Mouse (Mus musculus): Measurements from ENCODE around the gene Pdzd2. TPM values are rescaled to one million over a fixed set of nuclear protein-coding genes. Genes with fewer than 3 reads are reported as not detected.

Pdzd2 gene
- polyA plus RNA-seq, 1 experiment: 4.2 TPM

DNA sequence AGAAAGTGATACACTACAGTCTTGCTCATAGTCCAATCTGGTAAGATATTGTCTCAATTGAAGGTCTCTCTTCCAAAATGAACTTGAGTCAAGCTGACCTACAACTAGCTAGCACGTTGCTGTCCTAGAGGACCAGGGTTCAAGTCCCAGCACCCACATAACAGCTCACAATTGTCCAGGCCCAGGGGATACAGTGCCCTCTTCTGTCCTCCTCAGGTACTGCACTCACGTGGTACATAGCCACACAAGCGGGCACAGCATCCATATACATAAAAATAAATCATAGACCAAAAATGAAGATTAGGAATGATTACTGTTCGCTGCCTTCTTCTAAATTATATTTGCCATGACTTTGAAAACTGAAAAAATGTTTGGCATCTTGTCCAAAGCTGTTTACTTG lies 136.1 kb downstream of the Pdzd2 start:
- TF ChIP-seq POLR2A (IDR thresholded peaks at IDR 0.05; ENCODE audit: control insufficient read depth, extremely low read depth, insufficient read depth, low read length, poor library complexity): no peak
- TF ChIP-seq CTCF (IDR thresholded peaks at IDR 0.05; ENCODE audit: borderline replicate concordance, control insufficient read depth, extremely low read depth, insufficient read depth, low read length, poor library complexity): no peak
- H3K4me1 ChIP-seq (replicated peaks; ENCODE audit: control insufficient read depth, insufficient read depth, low read length): no peaks in the 10 kb centered on the region
- H3K27ac ChIP-seq (ENCODE audit: control insufficient read depth, insufficient read depth, low read length): no peak overlapping the region
- H3K4me3 ChIP-seq (ENCODE audit: control insufficient read depth, insufficient read depth, low read length): no peak overlapping the region
- no peaks in the 10 kb centered on the region for H3K27me3 ChIP-seq (ENCODE audit: control insufficient read depth, insufficient read depth, low read length)
- DNase-seq: no peak
- H3K36me3 ChIP-seq (ENCODE audit: control insufficient read depth, insufficient read depth, low read length): no peaks in the 10 kb centered on the region
- 97% methylated on average over 4 of the region's 4 CpGs for WGBS

DNA sequence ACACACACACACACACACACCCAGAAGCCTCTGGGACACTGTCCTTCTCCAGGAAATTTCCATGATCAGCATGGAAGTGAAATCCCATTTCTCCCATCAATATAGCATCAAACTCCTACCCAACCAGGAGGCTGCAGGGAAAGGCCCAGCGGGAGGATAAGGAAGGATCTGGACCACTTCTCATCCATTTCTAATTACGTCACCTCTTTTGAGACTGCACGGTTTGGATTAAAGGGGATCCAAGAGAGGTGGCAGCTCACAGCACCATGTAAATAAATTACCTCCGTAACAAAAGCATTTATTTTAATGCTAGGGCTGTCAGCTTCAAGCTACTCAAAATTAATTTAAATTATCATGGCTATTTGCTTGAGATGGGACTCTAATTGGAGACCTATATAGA lies 146.6 kb downstream of the Pdzd2 start:
- Histone ChIP-seq H3K4me3 (ENCODE audit: control insufficient read depth, insufficient read depth, low read length) (no peak overlapping the region), H3K27me3 (ENCODE audit: control insufficient read depth, insufficient read depth, low read length) (no peaks in the 10 kb centered on the region), H3K27ac (ENCODE audit: control insufficient read depth, insufficient read depth, low read length) (no peak overlapping the region), H3K4me1 (replicated peaks; ENCODE audit: control insufficient read depth, insufficient read depth, low read length) (no peaks in the 10 kb centered on the region), H3K36me3 (ENCODE audit: control insufficient read depth, insufficient read depth, low read length) (no peaks in the 10 kb centered on the region)
- DNase-seq: no peak
- no peak for TF ChIP-seq POLR2A (IDR thresholded peaks at IDR 0.05; ENCODE audit: control insufficient read depth, extremely low read depth, insufficient read depth, low read length, poor library complexity)
- no peak for TF ChIP-seq CTCF (IDR thresholded peaks at IDR 0.05; ENCODE audit: borderline replicate concordance, control insufficient read depth, extremely low read depth, insufficient read depth, low read length, poor library complexity)
- WGBS: 85% methylated on average over 4 of the region's 4 CpGs

DNA sequence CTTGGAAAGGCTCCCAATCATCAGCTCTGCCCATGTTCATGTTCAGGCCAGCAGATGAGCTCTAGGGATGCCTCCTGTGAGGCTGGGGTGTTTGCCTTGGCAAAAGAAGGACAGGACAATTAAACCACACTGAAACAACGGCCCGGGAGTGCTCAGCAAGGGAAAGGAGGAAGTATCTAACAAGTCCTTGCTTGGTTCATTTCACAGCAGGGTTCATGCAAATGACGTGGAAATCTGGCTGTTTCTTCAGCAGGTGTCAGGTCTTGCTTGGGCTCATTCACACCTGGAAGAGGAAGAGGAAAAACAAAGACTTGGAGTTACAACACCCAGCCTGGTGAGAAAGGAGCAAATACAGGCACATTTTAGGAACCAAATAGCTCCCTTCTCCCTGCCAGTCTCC lies 147.1 kb downstream of the Pdzd2 start:
- no peaks in the 10 kb centered on the region for H3K27me3 ChIP-seq (ENCODE audit: control insufficient read depth, insufficient read depth, low read length)
- H3K36me3 ChIP-seq (ENCODE audit: control insufficient read depth, insufficient read depth, low read length): no peaks in the 10 kb centered on the region
- TF ChIP-seq POLR2A (IDR thresholded peaks at IDR 0.05; ENCODE audit: control insufficient read depth, extremely low read depth, insufficient read depth, low read length, poor library complexity) (no peak), CTCF (IDR thresholded peaks at IDR 0.05; ENCODE audit: borderline replicate concordance, control insufficient read depth, extremely low read depth, insufficient read depth, low read length, poor library complexity) (no peak)
- H3K27ac ChIP-seq (ENCODE audit: control insufficient read depth, insufficient read depth, low read length): no peak overlapping the region
- DNase-seq: no peak
- WGBS: 14% methylated on average over 3 of the region's 3 CpGs
- no peaks in the 10 kb centered on the region for H3K4me1 ChIP-seq (replicated peaks; ENCODE audit: control insufficient read depth, insufficient read depth, low read length)
- H3K4me3 ChIP-seq (ENCODE audit: control insufficient read depth, insufficient read depth, low read length): no peak overlapping the region

DNA sequence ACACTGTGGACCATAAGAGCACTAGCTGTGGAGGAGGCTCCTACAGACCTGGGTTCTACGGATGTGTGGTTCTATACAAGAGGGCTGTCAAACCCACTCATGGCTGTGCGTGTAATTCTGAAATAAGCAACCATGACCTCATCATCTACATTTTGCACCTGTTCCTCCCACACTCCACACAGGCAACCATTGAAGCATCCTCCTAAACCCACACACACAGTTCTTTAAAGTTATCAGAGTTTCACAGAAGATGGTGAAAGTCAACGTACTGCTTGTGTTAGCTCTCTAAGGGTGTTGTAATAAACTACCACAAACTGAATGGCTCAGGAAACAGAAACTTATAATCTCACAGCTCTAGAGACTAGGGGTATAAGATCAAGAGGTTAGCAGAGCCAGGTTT lies 151.1 kb downstream of the Pdzd2 start:
- WGBS: 11% methylated on average over 3 of the region's 3 CpGs

DNA sequence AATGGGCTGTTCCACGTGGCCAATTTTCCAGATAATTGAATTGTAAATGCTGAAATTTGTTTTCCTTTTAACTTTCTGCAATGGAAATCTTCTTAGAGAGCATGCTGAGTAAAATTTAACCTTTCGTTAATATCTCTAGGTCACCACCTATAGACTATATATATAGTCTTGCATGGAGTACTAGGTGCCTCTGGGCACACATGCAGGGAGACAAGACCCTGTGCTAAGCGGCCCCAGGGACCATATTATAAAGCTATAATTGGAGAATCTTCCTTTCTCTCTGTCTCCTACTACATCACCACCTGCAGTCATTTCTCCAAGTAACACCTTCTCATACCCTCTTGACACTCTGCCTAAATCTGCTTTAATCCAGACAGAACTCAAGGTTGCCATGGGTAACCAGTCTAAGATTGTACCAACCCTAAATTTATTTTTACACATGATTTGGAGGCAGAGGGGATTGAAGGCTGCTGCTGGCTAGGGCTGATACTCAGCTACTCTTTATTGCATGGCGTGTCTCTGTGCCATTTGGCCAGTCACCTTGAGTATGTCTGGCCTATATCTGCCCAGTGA lies 152.8 kb downstream of the Pdzd2 start:
- WGBS: 88% methylated on average over 4 of the region's 4 CpGs
- no peak for TF ChIP-seq CTCF (IDR thresholded peaks at IDR 0.05; ENCODE audit: borderline replicate concordance, control insufficient read depth, extremely low read depth, insufficient read depth, low read length, poor library complexity)
- no peak for TF ChIP-seq POLR2A (IDR thresholded peaks at IDR 0.05; ENCODE audit: control insufficient read depth, extremely low read depth, insufficient read depth, low read length, poor library complexity)
- no peak for DNase-seq

More for the DNA sequence above, 151.1 kb downstream of the Pdzd2 start:
- no peaks in the 10 kb centered on the region; the same call in 1 of the 2 replicates for H3K4me1 ChIP-seq (replicated peaks; ENCODE audit: control insufficient read depth, insufficient read depth, low read length)
- no peaks in the 10 kb centered on the region for H3K36me3 ChIP-seq (ENCODE audit: control insufficient read depth, insufficient read depth, low read length)
- no peak overlapping the region for H3K27ac ChIP-seq (ENCODE audit: control insufficient read depth, insufficient read depth, low read length)
- no peak overlapping the region for H3K4me3 ChIP-seq (ENCODE audit: control insufficient read depth, insufficient read depth, low read length)
- TF ChIP-seq CTCF (IDR thresholded peaks at IDR 0.05; ENCODE audit: borderline replicate concordance, control insufficient read depth, extremely low read depth, insufficient read depth, low read length, poor library complexity) (no peak), POLR2A (IDR thresholded peaks at IDR 0.05; ENCODE audit: control insufficient read depth, extremely low read depth, insufficient read depth, low read length, poor library complexity) (no peak)
- DNase-seq: no peak
- H3K27me3 ChIP-seq (ENCODE audit: control insufficient read depth, insufficient read depth, low read length): no peaks in the 10 kb centered on the region

DNA sequence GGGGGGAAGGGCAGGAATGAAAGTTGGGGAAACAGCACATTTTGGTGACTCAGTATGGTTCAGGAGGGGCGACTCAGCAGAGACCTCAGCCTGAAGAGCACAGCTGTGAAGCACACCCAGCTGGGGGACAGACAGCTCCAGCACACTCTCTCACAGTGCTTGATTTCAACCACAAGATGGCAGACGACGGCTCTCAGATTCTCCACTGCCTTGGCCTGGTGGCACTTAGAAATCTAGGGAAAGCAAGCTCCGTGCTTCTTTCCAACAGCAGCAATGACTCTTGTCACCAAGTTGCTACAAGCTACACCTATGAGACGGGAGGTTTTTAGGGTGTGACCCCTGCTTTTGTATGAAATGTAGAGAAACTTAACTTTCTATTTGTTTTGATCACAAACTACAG lies 153.6 kb downstream of the Pdzd2 start:
- 11% methylated on average over 5 of the region's 5 CpGs for WGBS
- H3K4me3 ChIP-seq (ENCODE audit: control insufficient read depth, insufficient read depth, low read length): no peak overlapping the region
- peak; percentile 51 for DNase-seq
- H3K4me1 ChIP-seq (replicated peaks; ENCODE audit: control insufficient read depth, insufficient read depth, low read length): no peaks in the 10 kb centered on the region; the same call in 1 of the 2 replicates
- TF ChIP-seq POLR2A (IDR thresholded peaks at IDR 0.05; ENCODE audit: control insufficient read depth, extremely low read depth, insufficient read depth, low read length, poor library complexity): no peak
- peak; percentile 56; the same call in 1 of the 2 replicates for TF ChIP-seq CTCF (IDR thresholded peaks at IDR 0.05; ENCODE audit: borderline replicate concordance, control insufficient read depth, extremely low read depth, insufficient read depth, low read length, poor library complexity)
- H3K36me3 ChIP-seq (ENCODE audit: control insufficient read depth, insufficient read depth, low read length): no peaks in the 10 kb centered on the region
- no peaks in the 10 kb centered on the region for H3K27me3 ChIP-seq (ENCODE audit: control insufficient read depth, insufficient read depth, low read length)
- H3K27ac ChIP-seq (ENCODE audit: control insufficient read depth, insufficient read depth, low read length): no peak overlapping the region

More for the DNA sequence above, 152.8 kb downstream of the Pdzd2 start:
- Histone ChIP-seq H3K4me1 (replicated peaks; ENCODE audit: control insufficient read depth, insufficient read depth, low read length) (no peaks in the 10 kb centered on the region; the same call in 1 of the 2 replicates), H3K27ac (ENCODE audit: control insufficient read depth, insufficient read depth, low read length) (no peak overlapping the region), H3K27me3 (ENCODE audit: control insufficient read depth, insufficient read depth, low read length) (no peaks in the 10 kb centered on the region), H3K36me3 (ENCODE audit: control insufficient read depth, insufficient read depth, low read length) (no peaks in the 10 kb centered on the region), H3K4me3 (ENCODE audit: control insufficient read depth, insufficient read depth, low read length) (no peak overlapping the region)

DNA sequence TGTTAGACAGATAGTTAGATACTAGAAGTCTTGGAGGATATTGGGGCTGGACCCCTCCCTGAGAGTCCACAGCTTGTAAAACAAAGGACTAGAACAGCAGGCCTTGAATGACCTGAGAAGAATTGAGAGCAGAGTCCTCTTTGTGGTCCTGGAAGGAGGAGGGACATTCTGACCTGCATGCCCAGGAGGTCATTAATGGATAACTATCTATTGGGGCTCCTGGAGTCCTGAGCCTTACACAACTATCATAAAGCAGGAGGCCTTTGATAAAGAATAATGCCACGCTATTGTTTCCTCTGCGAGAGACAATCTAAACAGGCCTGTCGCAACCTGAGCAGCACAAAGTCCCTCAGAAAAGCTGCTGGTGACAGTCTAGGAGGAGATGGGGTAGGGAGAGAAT lies 156.7 kb downstream of the Pdzd2 start:
- H3K27ac ChIP-seq (ENCODE audit: control insufficient read depth, insufficient read depth, low read length): no peak overlapping the region
- no peaks in the 10 kb centered on the region for H3K27me3 ChIP-seq (ENCODE audit: control insufficient read depth, insufficient read depth, low read length)
- WGBS: 98% methylated on average over 3 of the region's 3 CpGs
- no peak for DNase-seq
- no peaks in the 10 kb centered on the region; the same call in 1 of the 2 replicates for H3K4me1 ChIP-seq (replicated peaks; ENCODE audit: control insufficient read depth, insufficient read depth, low read length)
- H3K36me3 ChIP-seq (ENCODE audit: control insufficient read depth, insufficient read depth, low read length): no peaks in the 10 kb centered on the region
- TF ChIP-seq POLR2A (IDR thresholded peaks at IDR 0.05; ENCODE audit: control insufficient read depth, extremely low read depth, insufficient read depth, low read length, poor library complexity): no peak
- no peak for TF ChIP-seq CTCF (IDR thresholded peaks at IDR 0.05; ENCODE audit: borderline replicate concordance, control insufficient read depth, extremely low read depth, insufficient read depth, low read length, poor library complexity)
- H3K4me3 ChIP-seq (ENCODE audit: control insufficient read depth, insufficient read depth, low read length): no peak overlapping the region
